Mouse (Mus musculus): Measurements from ENCODE around the gene Naaladl2.
"Not testable (repeated sequence)": the region's sequence is repeated elsewhere in the genome, so short reads cannot be mapped to it uniquely, and the experiment has no call there.

Gene Naaladl2

DNA sequence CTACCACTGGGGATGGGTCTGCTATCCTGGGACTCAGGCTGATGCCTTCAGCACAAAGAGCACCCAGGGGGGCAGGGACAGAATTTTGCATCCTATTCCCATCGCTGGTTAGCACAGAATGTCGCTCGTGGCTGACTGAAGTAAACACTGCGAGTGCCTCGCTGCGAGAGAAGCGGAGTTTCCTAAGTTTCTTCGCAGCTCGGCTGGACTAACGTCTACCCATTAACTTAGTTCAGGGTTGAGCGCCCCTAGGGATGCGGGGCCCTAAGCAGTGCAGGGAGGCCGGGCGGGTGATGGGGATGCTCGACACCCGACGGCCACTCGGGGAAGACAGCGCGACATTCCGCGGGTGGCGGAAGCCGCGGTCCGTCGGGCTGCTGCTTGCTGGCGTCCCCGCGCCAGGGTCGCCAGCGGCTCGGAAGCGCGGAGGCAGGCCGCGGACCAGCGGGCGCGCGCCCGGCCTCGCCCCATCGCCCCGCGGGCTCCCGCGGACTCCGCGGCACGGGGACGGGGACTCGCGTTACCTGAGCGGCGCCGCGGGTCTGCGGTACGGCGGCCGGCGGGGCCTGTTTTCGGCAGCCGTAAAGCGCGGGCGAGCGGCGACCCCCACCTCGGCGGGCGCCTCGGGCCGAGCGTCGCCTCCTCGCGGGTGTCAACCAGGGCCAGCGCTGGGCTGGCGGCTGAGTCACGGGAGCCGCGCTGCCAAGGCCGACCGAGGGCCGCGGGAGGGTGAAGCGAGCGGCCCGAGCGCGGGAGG lies at the start of gene Naaladl2:
Naaladl2 (minus strand) TSS at position 707 of the 757 bp plus-strand sequence.
- in situ Hi-C loops (cut with MseI, MboI): no loop called here

GRCm38 (mm10) chr3:25151721-25152120 lies 7.7 kb upstream of the Naaladl2 start:
- in situ Hi-C loops (cut with MseI, MboI): no loop called here

GRCm38 (mm10) chr3:25147271-25147670 lies 3.2 kb upstream of the Naaladl2 start:
- in situ Hi-C loops (cut with MseI, MboI): no loop called here

GRCm38 (mm10) chr3:25144961-25145697 lies 1.1 kb upstream of the Naaladl2 start:
- in situ Hi-C loops (cut with MseI, MboI): no loop called here

- in situ Hi-C loops (cut with MseI, MboI): no loop called here
These were observed 950 bp downstream of the Naaladl2 start for GRCm38 (mm10) chr3:25143111-25143510.

DNA sequence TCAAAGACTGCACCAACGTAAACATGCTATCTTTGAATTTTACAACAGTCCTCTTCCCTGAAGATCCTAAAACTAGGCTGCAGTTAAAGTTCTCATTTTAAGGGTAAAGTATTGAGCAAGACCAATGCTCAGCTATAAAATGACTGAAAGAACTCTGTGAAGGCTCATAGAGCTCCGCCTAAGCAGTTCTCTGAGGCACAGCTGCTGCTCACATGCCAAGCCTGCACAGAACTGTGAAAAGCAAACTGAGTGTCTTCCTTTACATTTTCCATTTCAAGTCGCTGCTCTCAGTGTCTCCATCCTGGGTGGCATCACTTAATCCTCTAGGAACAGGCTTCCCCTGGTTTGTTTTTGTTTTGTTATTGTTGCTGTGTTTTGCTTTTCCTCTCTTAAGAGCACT lies 12.2 kb downstream of the Naaladl2 start:
- in situ Hi-C loops (cut with MseI, MboI): no loop called here

- in situ Hi-C loops (cut with MseI, MboI): no loop called here
These were observed 16.2 kb downstream of the Naaladl2 start for GRCm38 (mm10) chr3:25127864-25128263.

GRCm38 (mm10) chr3:25124919-25125846 lies 18.9 kb downstream of the Naaladl2 start:
- in situ Hi-C loops (cut with MseI, MboI): no loop called here

DNA sequence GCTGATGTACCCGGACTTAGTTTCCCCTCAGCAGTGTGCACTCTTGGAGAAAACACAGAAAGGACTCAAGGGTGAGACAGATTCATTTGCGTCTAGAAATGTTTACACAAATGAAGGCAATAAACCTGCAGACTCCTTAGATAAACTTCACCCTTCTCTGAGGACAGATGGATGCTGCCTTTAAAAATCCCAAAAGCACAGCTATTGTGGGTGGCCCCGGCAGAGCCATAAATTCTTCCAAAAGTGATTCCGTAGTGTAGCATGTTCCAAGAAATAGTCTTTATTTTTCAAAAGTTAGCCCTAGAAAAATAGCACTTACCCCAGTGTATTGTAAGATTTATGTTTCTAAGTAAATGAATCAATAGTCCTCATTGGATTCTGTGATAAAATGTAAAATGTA lies 31.0 kb downstream of the Naaladl2 start:
- in situ Hi-C loops (cut with MseI, MboI): no loop called here

DNA sequence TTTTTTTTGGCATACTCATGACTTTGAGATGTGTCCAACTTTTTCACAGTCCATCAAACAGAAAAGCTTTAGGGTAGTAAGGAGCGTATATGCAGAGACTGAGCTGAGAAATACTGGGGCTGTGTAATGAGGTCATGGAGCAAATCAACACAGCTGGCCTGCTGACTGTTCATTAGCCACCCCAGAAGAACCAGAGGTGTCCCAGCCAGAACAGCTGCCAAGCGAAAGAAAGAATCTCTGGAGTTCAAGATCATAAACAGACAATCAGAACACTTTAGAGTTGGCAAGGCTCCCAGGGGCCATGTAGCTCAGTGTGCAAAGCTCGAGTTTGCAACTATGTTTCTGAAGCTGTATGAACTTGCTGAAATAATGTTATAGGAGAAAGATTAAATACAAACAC lies 35.1 kb downstream of the Naaladl2 start:
- in situ Hi-C loops (cut with MseI, MboI): no loop called here

- in situ Hi-C loops (cut with MseI, MboI): no loop called here
These were observed 51.1 kb downstream of the Naaladl2 start for GRCm38 (mm10) chr3:25092986-25093385.

DNA sequence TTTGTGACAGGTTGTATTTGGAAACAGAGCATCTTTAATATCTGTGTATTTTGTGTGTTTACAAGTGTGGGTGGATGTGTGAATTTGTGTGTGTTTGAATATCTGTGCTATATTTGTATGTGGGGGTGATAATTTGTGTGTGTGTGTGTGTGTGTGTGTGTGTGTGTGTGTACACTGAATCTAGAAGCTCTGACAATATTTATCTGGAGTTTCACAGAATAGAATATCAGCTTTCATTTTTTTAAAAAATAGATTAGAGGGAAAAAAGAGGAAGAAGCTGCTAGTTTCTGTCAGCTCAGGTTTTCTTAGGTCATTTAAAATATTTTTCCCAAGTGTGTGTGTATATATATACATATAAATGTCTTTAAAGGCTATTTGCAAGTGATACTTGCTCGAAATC lies 68.3 kb downstream of the Naaladl2 start:
- in situ Hi-C loops (cut with MseI, MboI): no loop called here

- in situ Hi-C loops (cut with MseI, MboI): no loop called here
These were observed 69.8 kb downstream of the Naaladl2 start for GRCm38 (mm10) chr3:25074266-25074665.

DNA sequence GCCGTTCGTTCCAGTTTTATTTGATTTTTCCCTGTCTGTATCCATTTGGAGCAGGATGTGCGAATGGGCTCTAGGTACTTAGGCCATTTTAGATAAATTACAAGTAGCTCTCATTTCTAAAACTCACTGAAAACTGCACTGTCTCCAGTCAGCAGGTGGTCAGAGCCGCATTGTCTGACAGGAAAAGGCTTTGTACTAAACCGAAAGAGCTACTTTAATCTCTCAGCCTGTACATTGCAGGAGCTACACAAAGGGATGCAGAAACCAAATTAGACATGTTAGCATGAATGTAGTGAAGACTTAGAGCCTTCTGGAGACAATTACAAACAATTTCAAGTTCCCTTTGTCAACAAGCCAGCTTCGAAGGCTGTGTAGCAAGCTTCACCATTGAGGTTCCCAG lies 70.2 kb downstream of the Naaladl2 start:
- in situ Hi-C loops (cut with MseI, MboI): no loop called here

GRCm38 (mm10) chr3:25063217-25063616 lies 80.8 kb downstream of the Naaladl2 start:
- in situ Hi-C loops (cut with MseI, MboI): no loop called here

GRCm38 (mm10) chr3:25052975-25053374 lies 91.1 kb downstream of the Naaladl2 start:
- in situ Hi-C loops (cut with MseI, MboI): no loop called here

- in situ Hi-C loops (cut with MseI, MboI): no loop called here
These were observed 124.1 kb downstream of the Naaladl2 start for GRCm38 (mm10) chr3:25019972-25020371.

GRCm38 (mm10) chr3:25010751-25011150 lies 133.3 kb downstream of the Naaladl2 start:
- in situ Hi-C loops (cut with MseI, MboI): no loop called here

DNA sequence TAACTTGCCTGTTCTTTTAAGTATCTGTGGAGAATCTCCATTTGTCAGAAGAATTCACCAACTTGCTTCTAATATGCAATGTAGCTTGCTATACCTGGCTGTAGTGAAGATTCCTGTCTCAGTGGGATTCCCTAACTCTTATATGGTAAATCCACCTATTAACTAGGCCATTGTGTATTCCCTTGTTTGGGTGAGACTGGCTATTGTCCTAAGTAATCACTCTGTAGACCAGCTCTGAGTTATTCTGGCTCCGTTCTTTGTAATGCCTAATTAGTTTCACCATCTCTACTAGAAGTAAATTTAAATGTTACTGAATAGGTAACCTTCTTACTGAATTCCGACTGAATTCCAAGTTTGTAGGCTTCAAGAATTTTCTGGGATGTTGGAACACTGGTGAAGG lies 137.3 kb downstream of the Naaladl2 start:
- in situ Hi-C loops (cut with MseI, MboI): not testable (repeated sequence)

GRCm38 (mm10) chr3:24992577-24992976 lies 151.5 kb downstream of the Naaladl2 start:
- in situ Hi-C loops (cut with MseI, MboI): no loop called here

- in situ Hi-C loops (cut with MseI, MboI): no loop called here
These were observed 152.0 kb downstream of the Naaladl2 start for GRCm38 (mm10) chr3:24992078-24992477.

GRCm38 (mm10) chr3:24982111-24982510 lies 161.9 kb downstream of the Naaladl2 start:
- in situ Hi-C loops (cut with MseI, MboI): no loop called here

All from mouse trophoblast stem cell (cell line).